Mouse (Mus musculus): Measurements from ENCODE around the gene Mboat2. TPM values are rescaled to one million over a fixed set of nuclear protein-coding genes. Genes with fewer than 3 reads are reported as not detected.

Mboat2 gene
- polyA plus RNA-seq, 1 experiment from 2014 or later = 70.8 TPM

GRCm38 (mm10) chr12:24889371-24890051, 58.8 kb downstream of the Mboat2 start:
- no peaks in the 10 kb centered on the region for H3K9me3 ChIP-seq (ENCODE audit: control insufficient read depth, low read length)
- peaks cover 10% of the 10 kb centered on the region for H3K4me1 ChIP-seq (replicated peaks; ENCODE audit: control insufficient read depth, insufficient read depth, low read length)
- 75% methylated on average over 7 of the region's 7 CpGs for WGBS
- no peak overlapping the region for H3K27ac ChIP-seq (ENCODE audit: low read length)
- ATAC-seq = no peak
- no peak overlapping the region for H3K9ac ChIP-seq (replicated peaks; ENCODE audit: low read depth, low read length)
- H3K4me3 ChIP-seq (replicated peaks; ENCODE audit: low read length) = no peak overlapping the region
- no peak overlapping the region for H3K4me2 ChIP-seq (ENCODE audit: low read length)
- peaks cover 11% of the 10 kb centered on the region for H3K36me3 ChIP-seq (ENCODE audit: control insufficient read depth, insufficient read depth)
- H3K27me3 ChIP-seq (replicated peaks; ENCODE audit: control insufficient read depth, insufficient read depth, low read length) = no peaks in the 10 kb centered on the region

GRCm38 (mm10) chr12:24890158-24890557, 59.5 kb downstream of the Mboat2 start:
- Histone ChIP-seq H3K4me2 (ENCODE audit: low read length) (no peak overlapping the region), H3K27ac (ENCODE audit: low read length) (no peak overlapping the region), H3K4me3 (replicated peaks; ENCODE audit: low read length) (no peak overlapping the region), H3K27me3 (replicated peaks; ENCODE audit: control insufficient read depth, insufficient read depth, low read length) (no peaks in the 10 kb centered on the region), H3K36me3 (ENCODE audit: control insufficient read depth, insufficient read depth) (peaks cover 11% of the 10 kb centered on the region), H3K9me3 (ENCODE audit: control insufficient read depth, low read length) (no peaks in the 10 kb centered on the region), H3K9ac (replicated peaks; ENCODE audit: low read depth, low read length) (no peak overlapping the region), H3K4me1 (replicated peaks; ENCODE audit: control insufficient read depth, insufficient read depth, low read length) (peaks cover 10% of the 10 kb centered on the region)
- 82% methylated on average over 2 of the region's 2 CpGs for WGBS
- ATAC-seq = no peak

- H3K27ac ChIP-seq (ENCODE audit: low read length) = no peak overlapping the region
- WGBS = 91% methylated on average over 8 of the region's 8 CpGs
Observed at GRCm38 (mm10) chr12:24890684-24891459, 60.2 kb downstream of the Mboat2 start.

GRCm38 (mm10) chr12:24892536-24892935, 61.9 kb downstream of the Mboat2 start:
- H3K27ac ChIP-seq (ENCODE audit: low read length) = no peak overlapping the region
- ATAC-seq = no peak
- H3K36me3 ChIP-seq (ENCODE audit: control insufficient read depth, insufficient read depth) = peaks cover 7% of the 10 kb centered on the region
- H3K4me2 ChIP-seq (ENCODE audit: low read length) = no peak overlapping the region
- H3K4me1 ChIP-seq (replicated peaks; ENCODE audit: control insufficient read depth, insufficient read depth, low read length) = peaks cover 10% of the 10 kb centered on the region
- H3K9me3 ChIP-seq (ENCODE audit: control insufficient read depth, low read length) = no peaks in the 10 kb centered on the region
- WGBS = 86% methylated on average over 4 of the region's 4 CpGs
- no peak overlapping the region for H3K4me3 ChIP-seq (replicated peaks; ENCODE audit: low read length)
- no peaks in the 10 kb centered on the region for H3K27me3 ChIP-seq (replicated peaks; ENCODE audit: control insufficient read depth, insufficient read depth, low read length)
- H3K9ac ChIP-seq (replicated peaks; ENCODE audit: low read depth, low read length) = no peak overlapping the region

More at GRCm38 (mm10) chr12:24890684-24891459, 60.2 kb downstream of the Mboat2 start:
- Histone ChIP-seq H3K27me3 (replicated peaks; ENCODE audit: control insufficient read depth, insufficient read depth, low read length) (no peaks in the 10 kb centered on the region), H3K4me3 (replicated peaks; ENCODE audit: low read length) (no peak overlapping the region), H3K36me3 (ENCODE audit: control insufficient read depth, insufficient read depth) (peaks cover 11% of the 10 kb centered on the region), H3K4me2 (ENCODE audit: low read length) (no peak overlapping the region), H3K9ac (replicated peaks; ENCODE audit: low read depth, low read length) (no peak overlapping the region), H3K9me3 (ENCODE audit: control insufficient read depth, low read length) (no peaks in the 10 kb centered on the region), H3K4me1 (replicated peaks; ENCODE audit: control insufficient read depth, insufficient read depth, low read length) (peaks cover 10% of the 10 kb centered on the region)
- ATAC-seq = no peak

- 29% methylated on average over 10 of the region's 10 CpGs for WGBS
- no peaks in the 10 kb centered on the region for H3K27me3 ChIP-seq (replicated peaks; ENCODE audit: control insufficient read depth, insufficient read depth, low read length)
- H3K4me3 ChIP-seq (replicated peaks; ENCODE audit: low read length) = no peak overlapping the region
- H3K4me1 ChIP-seq (replicated peaks; ENCODE audit: control insufficient read depth, insufficient read depth, low read length) = peaks cover 10% of the 10 kb centered on the region
- no peak overlapping the region for H3K4me2 ChIP-seq (ENCODE audit: low read length)
- H3K36me3 ChIP-seq (ENCODE audit: control insufficient read depth, insufficient read depth) = no peaks in the 10 kb centered on the region
- no peaks in the 10 kb centered on the region for H3K9me3 ChIP-seq (ENCODE audit: control insufficient read depth, low read length)
- ATAC-seq = peak; percentile 83
- no peak overlapping the region for H3K9ac ChIP-seq (replicated peaks; ENCODE audit: low read depth, low read length)
- H3K27ac ChIP-seq (ENCODE audit: low read length) = no peak overlapping the region
Observed at GRCm38 (mm10) chr12:24893777-24894468, 63.2 kb downstream of the Mboat2 start.

- WGBS = 91% methylated on average over 5 of the region's 5 CpGs
- no peak overlapping the region for H3K4me3 ChIP-seq (replicated peaks; ENCODE audit: low read length)
- H3K4me1 ChIP-seq (replicated peaks; ENCODE audit: control insufficient read depth, insufficient read depth, low read length) = peaks cover 10% of the 10 kb centered on the region
- no peak overlapping the region for H3K9ac ChIP-seq (replicated peaks; ENCODE audit: low read depth, low read length)
- no peak for ATAC-seq
- H3K4me2 ChIP-seq (ENCODE audit: low read length) = no peak overlapping the region
- no peaks in the 10 kb centered on the region for H3K9me3 ChIP-seq (ENCODE audit: control insufficient read depth, low read length)
- no peaks in the 10 kb centered on the region for H3K27me3 ChIP-seq (replicated peaks; ENCODE audit: control insufficient read depth, insufficient read depth, low read length)
- H3K36me3 ChIP-seq (ENCODE audit: control insufficient read depth, insufficient read depth) = no peaks in the 10 kb centered on the region
- no peak overlapping the region for H3K27ac ChIP-seq (ENCODE audit: low read length)
Observed at GRCm38 (mm10) chr12:24895352-24895751, 64.7 kb downstream of the Mboat2 start.

- Histone ChIP-seq H3K4me1 (replicated peaks; ENCODE audit: control insufficient read depth, insufficient read depth, low read length) (peaks cover 10% of the 10 kb centered on the region), H3K9ac (replicated peaks; ENCODE audit: low read depth, low read length) (no peak overlapping the region), H3K9me3 (ENCODE audit: control insufficient read depth, low read length) (no peaks in the 10 kb centered on the region), H3K27ac (ENCODE audit: low read length) (no peak overlapping the region), H3K36me3 (ENCODE audit: control insufficient read depth, insufficient read depth) (no peaks in the 10 kb centered on the region), H3K4me2 (ENCODE audit: low read length) (no peak overlapping the region), H3K27me3 (replicated peaks; ENCODE audit: control insufficient read depth, insufficient read depth, low read length) (no peaks in the 10 kb centered on the region), H3K4me3 (replicated peaks; ENCODE audit: low read length) (no peak overlapping the region)
- ATAC-seq = no peak
- 67% methylated on average over 4 of the region's 4 CpGs for WGBS
Observed at GRCm38 (mm10) chr12:24897354-24897753, 66.7 kb downstream of the Mboat2 start.

GRCm38 (mm10) chr12:24898226-24898625, 67.5 kb downstream of the Mboat2 start:
- Histone ChIP-seq H3K9me3 (ENCODE audit: control insufficient read depth, low read length) (no peaks in the 10 kb centered on the region), H3K36me3 (ENCODE audit: control insufficient read depth, insufficient read depth) (no peaks in the 10 kb centered on the region), H3K27me3 (replicated peaks; ENCODE audit: control insufficient read depth, insufficient read depth, low read length) (no peaks in the 10 kb centered on the region), H3K4me1 (replicated peaks; ENCODE audit: control insufficient read depth, insufficient read depth, low read length) (peaks cover 12% of the 10 kb centered on the region), H3K9ac (replicated peaks; ENCODE audit: low read depth, low read length) (no peak overlapping the region), H3K4me2 (ENCODE audit: low read length) (no peak overlapping the region), H3K27ac (ENCODE audit: low read length) (no peak overlapping the region), H3K4me3 (replicated peaks; ENCODE audit: low read length) (no peak overlapping the region)
- ATAC-seq = no peak
- 71% methylated on average over 9 of the region's 9 CpGs for WGBS

GRCm38 (mm10) chr12:24899636-24900035, 69.0 kb downstream of the Mboat2 start:
- no peak for ATAC-seq
- no peaks in the 10 kb centered on the region for H3K36me3 ChIP-seq (ENCODE audit: control insufficient read depth, insufficient read depth)
- no peaks in the 10 kb centered on the region for H3K27me3 ChIP-seq (replicated peaks; ENCODE audit: control insufficient read depth, insufficient read depth, low read length)
- no peak overlapping the region for H3K9ac ChIP-seq (replicated peaks; ENCODE audit: low read depth, low read length)
- no peak overlapping the region for H3K4me3 ChIP-seq (replicated peaks; ENCODE audit: low read length)
- peaks cover 2% of the 10 kb centered on the region; the same call in 1 of the 2 replicates for H3K4me1 ChIP-seq (replicated peaks; ENCODE audit: control insufficient read depth, insufficient read depth, low read length)
- 92% methylated on average over 10 of the region's 10 CpGs for WGBS
- no peaks in the 10 kb centered on the region for H3K9me3 ChIP-seq (ENCODE audit: control insufficient read depth, low read length)
- H3K27ac ChIP-seq (ENCODE audit: low read length) = no peak overlapping the region
- H3K4me2 ChIP-seq (ENCODE audit: low read length) = no peak overlapping the region
